Mouse (Mus musculus): ENCODE results near the gene Spry1.

Spry1 gene

DNA sequence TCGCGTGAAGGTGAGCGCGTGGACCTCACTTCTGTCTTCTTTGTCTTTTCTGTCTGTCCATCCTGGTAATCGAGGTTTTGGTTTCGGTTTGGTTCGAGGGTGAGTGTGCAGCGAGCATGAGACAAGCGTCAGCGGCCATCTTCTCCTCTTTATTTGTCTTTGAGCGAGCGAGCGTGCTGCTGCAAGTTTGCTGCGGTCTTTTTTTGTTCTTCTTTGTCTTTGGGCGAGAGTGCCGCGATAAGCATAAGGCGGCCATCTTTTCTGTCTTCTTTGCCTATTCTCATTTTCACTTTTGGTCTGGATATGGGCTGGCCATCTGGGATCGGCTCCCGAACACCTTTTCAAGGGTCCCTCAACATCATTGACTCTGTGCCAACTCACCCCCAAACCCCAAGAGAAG, 29.4 kb downstream of the Spry1 start:
- no peak for DNase-seq (ENCODE audit: inconsistent age in 2 of 2, low spot score in 1 of 2)

DNA sequence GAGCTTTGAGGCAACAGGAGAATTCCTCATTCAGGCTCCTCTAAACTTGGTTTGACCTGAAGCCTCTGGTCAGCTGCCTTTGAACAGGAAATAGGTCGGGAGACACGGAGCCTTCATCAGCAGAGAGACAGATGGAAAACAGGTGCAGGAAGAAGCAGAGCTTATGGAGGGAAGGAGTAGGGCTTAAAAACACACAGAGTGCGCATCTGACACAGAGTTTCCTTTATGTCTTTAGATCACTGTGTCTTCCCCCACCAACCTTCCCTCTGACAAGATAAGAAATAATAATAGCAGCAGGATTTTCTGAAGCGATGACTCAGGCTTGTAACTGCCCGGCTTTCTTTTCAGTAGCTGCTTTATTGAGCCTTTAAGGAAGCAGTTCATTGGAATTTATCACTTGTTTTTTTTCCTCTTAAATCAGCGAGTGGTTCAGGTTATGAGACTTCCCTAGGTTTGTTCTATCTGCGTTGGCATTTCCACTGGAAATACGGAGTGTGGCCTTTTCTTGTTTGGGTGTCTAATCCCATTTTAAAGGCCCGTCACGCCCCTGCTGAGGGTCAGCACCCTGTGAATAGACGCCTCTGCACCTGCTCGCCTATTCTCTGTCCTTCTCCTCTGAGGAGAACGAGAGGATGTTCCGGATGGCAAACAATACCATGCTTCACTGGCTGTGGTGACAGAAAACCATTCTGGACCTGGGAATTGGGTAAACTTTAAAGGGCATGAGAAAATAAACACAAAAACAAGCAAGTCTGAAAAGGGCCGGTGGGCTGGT, 32.7 kb downstream of the Spry1 start:
- DNase-seq (ENCODE audit: inconsistent age in 2 of 2, low spot score in 1 of 2), result no peak

DNA sequence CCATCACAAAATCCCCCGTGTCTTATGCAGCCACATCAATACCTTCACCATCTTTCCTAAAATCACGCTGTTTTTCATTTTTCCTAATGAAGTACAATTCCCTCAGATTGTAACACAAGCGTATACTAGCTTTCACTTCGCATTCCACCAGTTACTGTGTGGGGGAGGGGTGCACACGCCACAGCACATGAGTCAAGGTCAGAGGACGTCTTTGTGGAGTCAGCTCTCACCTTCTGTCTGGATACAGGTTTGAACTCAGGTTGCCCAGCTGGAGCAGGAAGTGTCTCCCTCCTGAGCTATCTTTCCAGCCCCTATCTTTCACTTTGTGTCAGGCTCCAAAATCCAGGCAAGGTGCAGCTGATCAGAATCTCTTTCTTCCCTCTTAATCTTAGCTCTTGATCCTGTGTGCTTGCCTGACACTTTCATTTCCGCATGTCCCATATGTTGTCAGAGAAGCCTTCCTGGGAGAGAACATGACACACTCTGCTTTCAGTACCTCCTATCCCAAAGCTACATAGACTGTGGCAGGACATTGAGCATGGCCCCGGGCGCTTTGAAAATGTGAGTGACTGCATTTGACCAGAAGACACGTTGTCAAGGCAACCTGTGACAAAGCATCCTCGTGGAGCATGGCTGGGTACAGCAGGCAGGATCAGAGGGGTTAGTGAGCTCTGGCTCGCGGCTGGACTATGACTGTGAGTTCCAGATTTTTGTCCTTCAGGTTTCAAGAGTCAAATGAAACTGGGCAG, 33.9 kb downstream of the Spry1 start:
- peak; percentile 22 to 50 for DNase-seq (ENCODE audit: inconsistent age in 2 of 2, low spot score in 1 of 2)

DNA sequence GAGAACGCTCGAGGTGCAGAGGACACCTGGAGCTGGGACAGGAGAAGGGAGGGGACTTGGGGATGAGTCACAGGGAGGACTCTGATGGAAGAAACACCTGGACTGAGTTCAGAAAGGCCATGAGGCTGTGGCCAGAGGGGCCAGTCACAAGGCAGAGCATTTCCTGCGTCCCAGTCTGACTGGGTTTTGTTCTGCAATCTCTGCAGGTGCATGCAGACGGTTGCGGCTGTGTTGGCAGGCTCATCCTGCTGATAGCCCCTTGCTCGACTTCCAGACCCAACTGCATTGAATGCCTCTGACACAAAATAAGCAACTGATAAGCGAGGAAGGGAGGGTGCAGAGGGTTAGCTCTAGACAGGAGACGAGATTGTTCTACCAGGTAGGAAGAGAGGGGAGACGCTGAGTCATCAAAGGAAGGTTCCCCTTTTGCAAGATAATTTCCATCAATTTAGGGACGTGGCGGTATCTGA, 35.3 kb downstream of the Spry1 start:
- DNase-seq (ENCODE audit: inconsistent age in 2 of 2, low spot score in 1 of 2), result no peak

DNA sequence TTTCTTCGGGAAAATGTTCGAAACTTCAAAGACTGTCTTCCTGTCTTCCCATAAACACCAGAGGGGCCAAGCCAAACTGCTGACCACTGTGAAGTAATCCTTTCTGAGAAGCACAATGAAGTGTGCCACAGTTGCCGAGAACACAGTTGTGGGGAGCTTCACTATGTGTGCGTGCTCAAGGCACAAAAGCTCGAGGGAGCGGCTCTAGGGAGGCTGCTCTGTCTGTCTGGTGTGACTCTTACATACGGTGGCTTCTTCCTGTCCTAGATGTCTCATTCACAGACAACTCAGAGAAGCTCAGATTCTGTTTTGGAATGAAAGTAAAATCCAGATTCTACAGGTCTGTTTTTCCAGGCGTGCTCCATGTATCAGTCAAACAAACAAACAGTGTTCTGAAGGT, 36.5 kb downstream of the Spry1 start:
- no peak for DNase-seq (ENCODE audit: inconsistent age in 2 of 2, low spot score in 1 of 2)

DNA sequence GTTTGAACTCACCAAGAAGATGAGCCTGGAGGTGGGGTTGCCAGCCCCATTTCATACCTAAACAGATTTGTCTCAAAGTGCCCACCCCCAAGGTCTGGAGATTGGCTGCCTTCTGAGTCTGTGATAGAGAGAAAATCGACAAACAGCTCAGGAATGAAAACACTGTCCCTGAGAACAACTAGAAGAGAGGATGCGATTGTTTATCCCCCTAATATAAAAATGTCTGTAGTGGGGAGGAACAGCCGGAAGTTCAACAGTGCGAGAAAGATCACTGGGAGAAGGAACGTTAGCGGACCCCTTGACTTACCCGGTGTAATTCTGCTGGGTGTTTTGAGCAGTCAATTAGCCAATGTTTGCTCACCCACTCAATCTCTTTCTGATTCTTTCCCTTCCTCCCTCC, 46.5 kb downstream of the Spry1 start:
- peak in 1 of 2 experiments; percentile 30 for DNase-seq (ENCODE audit: inconsistent age in 2 of 2, low spot score in 1 of 2)

DNA sequence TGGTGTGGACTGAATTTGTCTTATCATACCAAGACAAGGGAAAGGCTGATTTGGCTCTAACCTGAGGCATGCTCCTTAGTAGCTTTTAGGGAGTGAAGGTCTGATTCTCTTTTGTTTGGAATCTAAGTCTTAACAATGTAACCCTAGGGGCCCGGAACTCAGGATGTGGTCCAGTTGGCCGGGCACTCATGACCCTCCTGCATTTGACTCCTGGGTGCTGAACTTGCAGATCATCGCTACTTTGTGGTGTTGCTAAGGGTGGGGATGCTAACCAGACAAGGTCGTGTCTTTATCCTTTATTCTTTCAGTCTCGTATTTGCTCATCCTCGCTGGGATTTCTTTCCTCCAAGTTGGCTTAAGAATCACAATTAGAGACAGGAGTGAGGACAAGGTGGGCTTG, 47.0 kb downstream of the Spry1 start:
- no peak for DNase-seq (ENCODE audit: inconsistent age in 2 of 2, low spot score in 1 of 2)

DNA sequence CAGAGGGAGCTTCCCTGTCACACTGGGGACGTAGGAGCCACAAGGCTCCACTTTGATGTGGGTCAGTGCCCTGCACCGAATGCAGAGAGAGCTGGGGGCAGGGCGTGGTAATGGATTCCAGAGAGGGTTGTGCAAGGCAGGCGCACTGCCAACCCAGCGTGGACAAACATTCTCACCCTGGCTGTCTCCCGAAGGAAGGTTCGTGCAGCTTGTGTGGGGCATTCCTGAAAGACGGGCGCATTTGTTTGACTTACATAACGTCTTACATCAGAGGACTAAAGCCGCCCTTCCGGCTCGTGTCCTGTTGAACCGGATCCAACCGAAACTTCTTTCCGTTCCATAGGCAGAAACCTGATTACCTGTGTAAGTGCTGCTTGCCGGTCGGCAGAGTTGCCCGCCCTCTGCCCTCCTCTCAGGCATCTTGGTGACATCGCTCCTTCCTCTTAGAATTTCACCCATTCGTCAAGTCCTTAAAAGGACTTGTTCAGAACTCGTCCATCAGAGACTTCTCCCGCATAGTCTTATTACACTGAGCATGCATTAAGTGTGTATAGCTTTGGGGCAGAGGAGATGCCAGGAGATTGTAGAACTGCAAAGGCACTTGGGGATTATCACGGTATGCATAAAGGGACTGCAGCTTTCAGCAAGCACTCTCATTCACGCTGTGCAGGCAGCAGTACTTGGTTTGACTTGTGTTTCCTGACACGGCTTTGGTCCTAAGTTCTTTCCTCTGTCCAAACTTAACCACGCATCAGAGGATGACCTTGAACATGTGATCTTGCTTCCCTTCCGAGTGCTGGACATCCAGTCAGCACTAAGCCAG, 47.6 kb downstream of the Spry1 start:
- peak; percentile 68 to 90 for DNase-seq (ENCODE audit: inconsistent age in 2 of 2, low spot score in 1 of 2)

DNA sequence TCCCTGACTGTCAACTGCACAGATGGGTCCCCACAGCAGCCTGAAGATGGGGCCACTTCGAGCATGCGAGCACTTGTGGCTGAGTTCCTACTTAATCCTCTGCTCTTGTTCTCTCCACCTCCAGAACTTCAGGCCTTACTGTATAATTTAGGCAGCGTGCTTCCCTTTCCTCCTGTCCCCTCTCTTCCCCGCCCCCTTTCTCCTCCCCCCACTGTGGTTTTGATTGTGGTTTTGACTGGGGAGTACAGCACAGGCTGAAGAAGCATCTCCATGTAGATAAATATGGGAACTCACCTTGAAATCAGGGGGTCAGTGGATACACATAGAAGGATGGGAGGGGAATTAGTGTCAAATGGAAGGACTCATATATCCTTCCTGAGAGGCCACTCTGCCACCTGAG, 53.2 kb downstream of the Spry1 start:
- no peak for DNase-seq (ENCODE audit: inconsistent age in 2 of 2, low spot score in 1 of 2)

DNA sequence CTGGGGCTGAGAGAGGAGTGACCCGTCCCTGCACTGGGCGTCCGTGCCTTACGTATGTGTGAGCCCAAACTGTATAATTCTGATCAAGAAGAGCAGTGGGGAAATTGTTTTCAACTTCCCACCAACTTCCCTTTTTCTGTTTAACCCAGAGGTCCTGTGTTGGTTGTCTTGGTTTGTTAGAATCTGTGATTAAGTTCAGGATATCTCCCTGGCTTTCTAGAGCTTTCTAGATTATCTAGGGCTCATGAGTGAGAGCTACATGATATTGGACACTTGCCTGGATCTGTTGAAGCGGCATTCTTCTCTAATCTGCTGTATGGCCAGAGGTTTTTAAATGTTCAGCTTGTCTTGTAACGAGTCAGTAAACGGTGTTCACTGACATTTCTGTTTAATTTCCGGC, 53.8 kb downstream of the Spry1 start:
- no peak for DNase-seq (ENCODE audit: inconsistent age in 2 of 2, low spot score in 1 of 2)

Measured in adrenal gland, adult (tissue).